Mouse (Mus musculus) lung, postnatal 0 days (tissue): ENCODE measurements at regions not wholly inside any gene's neighbourhood (a gene's known extent, or its start where the extent isn't known, plus 50 kb on each side); places are given as distances from the start of the nearest gene placed in this dataset.

Experiments used
- ATAC-seq: fragments of 200-750 bp; cut with Nextera tagmentation; 2 replicates; pipeline ENCODE4 v1.8.0; 2017; ENCODE audit warnings: moderate library complexity
- DNase-seq: peaks from one replicate; pipeline ENCODE4 v3.0.0-alpha.2; 2016; ENCODE audit warnings: low spot score
- H3K27ac ChIP-seq: fragments of 300-500 bp; sonication (generic); 2 replicates; pipeline ENCODE4 v1.5.1; 2014; ENCODE audit warnings: antibody characterized with exemption, mild to moderate bottlenecking, low read length, mixed read lengths
- H3K27me3 ChIP-seq: fragments of 300-500 bp; sonication (generic); replicated peaks from 2 replicates; pipeline ENCODE4 v1.6.1; 2014; ENCODE audit warnings: low read length, mixed read lengths; ENCODE audit not compliant: insufficient read depth
- H3K36me3 ChIP-seq: fragments of 300-500 bp; sonication (generic); 2 replicates; pipeline ENCODE4 v1.6.1; 2014; ENCODE audit warnings: low read length, mixed read lengths; ENCODE audit not compliant: insufficient read depth
- H3K4me1 ChIP-seq: fragments of 300-500 bp; sonication (generic); 2 replicates; pipeline ENCODE4 v1.6.1; 2014; ENCODE audit warnings: antibody characterized with exemption, low read depth, low read length, mixed read lengths; ENCODE audit not compliant: insufficient read depth
- H3K4me2 ChIP-seq: fragments of 300-500 bp; sonication (generic); replicated peaks from 2 replicates; pipeline ENCODE4 v1.6.1; 2014; ENCODE audit warnings: low read depth, mild to moderate bottlenecking, low read length, moderate library complexity, mixed read lengths
- H3K4me3 ChIP-seq: fragments of 300-500 bp; sonication (generic); 2 replicates; pipeline ENCODE4 v1.5.1; 2014; ENCODE audit warnings: low read depth, low read length
- H3K9ac ChIP-seq: fragments of 300-500 bp; sonication (generic); replicated peaks from 2 replicates; pipeline ENCODE4 v1.6.1; 2014; ENCODE audit warnings: low read depth, mild to moderate bottlenecking
- H3K9me3 ChIP-seq: fragments of 300-500 bp; sonication (generic); 2 replicates; pipeline ENCODE4 v1.6.1; 2016; ENCODE audit warnings: low read length, mixed read lengths
- CTCF ChIP-seq: IDR thresholded peaks from 2 replicates; pipeline ENCODE4 v1.5.1; 2016; ENCODE audit warnings: antibody characterized with exemption, mild to moderate bottlenecking
- EP300 ChIP-seq: IDR thresholded peaks from 2 replicates; pipeline ENCODE4 v1.6.1; 2016; ENCODE audit warnings: antibody characterized with exemption, mild to moderate bottlenecking, control low read depth
- WGBS: fragments of 180-500 bp; shearing (Covaris S2); extraction: QIAGEN DNeasy Blood & Tissue Kit; methylation state at CpG from one replicate; pipeline ENCODE4 v1.1.7; 2014; 5-methylcytosine and 5-hydroxymethylcytosine counted together

DNA sequence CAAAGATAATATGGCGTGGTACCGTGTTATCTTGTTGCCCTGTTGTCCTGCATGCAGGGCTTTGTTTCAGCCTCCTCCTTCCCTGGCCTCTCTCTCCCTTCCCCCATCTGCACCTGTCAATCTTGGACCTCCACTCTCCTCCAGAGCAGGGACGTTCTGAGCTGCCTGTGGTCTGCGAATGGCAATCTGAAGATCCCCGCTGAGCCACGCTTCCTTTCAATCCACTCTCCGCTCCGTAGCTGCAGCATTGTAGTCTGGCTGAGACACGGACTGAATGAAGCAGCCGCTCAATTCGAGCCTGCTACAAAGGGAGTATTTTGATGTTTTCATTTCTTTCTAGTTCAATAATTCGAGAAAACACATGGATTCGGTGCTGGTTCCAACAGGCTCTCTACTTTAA is 74.5 kb downstream of the Tpra1 start:
- WGBS, result 14% methylated on average over 13 of the region's 13 CpGs

GRCm38 (mm10) chr6:88976994-88977393 is 74.9 kb downstream of the Tpra1 start:
- Histone ChIP-seq H3K9ac (no peak overlapping the region), H3K9me3 (no peaks in the 10 kb centered on the region), H3K4me2 (no peak overlapping the region), H3K36me3 (no peaks in the 10 kb centered on the region), H3K27ac (no peak overlapping the region), H3K4me1 (no peaks in the 10 kb centered on the region), H3K27me3 (no peaks in the 10 kb centered on the region; the same call in 1 of the 2 replicates), H3K4me3 (no peak overlapping the region)
- no peak for ATAC-seq
- DNase-seq, result peak; percentile 9
- TF ChIP-seq CTCF, result no peak
- no peak for TF ChIP-seq EP300
- WGBS, result 2% methylated on average over 8 of the region's 8 CpGs

More for the DNA sequence above, 74.5 kb downstream of the Tpra1 start:
- no peaks in the 10 kb centered on the region for H3K36me3 ChIP-seq
- no peak overlapping the region for H3K9ac ChIP-seq
- TF ChIP-seq EP300, result no peak
- no peaks in the 10 kb centered on the region for H3K4me1 ChIP-seq
- no peak for ATAC-seq
- H3K27me3 ChIP-seq, result no peaks in the 10 kb centered on the region; the same call in 1 of the 2 replicates
- H3K4me2 ChIP-seq, result no peak overlapping the region
- no peaks in the 10 kb centered on the region for H3K9me3 ChIP-seq
- no peak overlapping the region for H3K4me3 ChIP-seq
- no peak overlapping the region for H3K27ac ChIP-seq
- DNase-seq, result no peak

- H3K27me3 ChIP-seq, result no peaks in the 10 kb centered on the region; the same call in 1 of the 2 replicates
- no peak overlapping the region for H3K4me3 ChIP-seq
- 46% methylated on average over 4 of the region's 4 CpGs for WGBS
- no peaks in the 10 kb centered on the region for H3K4me1 ChIP-seq
- no peak overlapping the region for H3K27ac ChIP-seq
- H3K9me3 ChIP-seq, result no peaks in the 10 kb centered on the region
- no peak for DNase-seq
- no peaks in the 10 kb centered on the region for H3K36me3 ChIP-seq
- no peak overlapping the region for H3K4me2 ChIP-seq
- no peak; the same call in 1 of the 2 replicates for ATAC-seq
- TF ChIP-seq EP300, result no peak
- TF ChIP-seq CTCF, result no peak
- no peak overlapping the region for H3K9ac ChIP-seq
Measured at GRCm38 (mm10) chr6:88978970-88979369, 76.9 kb downstream of the Tpra1 start.

- DNase-seq (peak; percentile 78), ATAC-seq (peak; percentile 78)
- TF ChIP-seq EP300, result no peak
- TF ChIP-seq CTCF, result peak; percentile 84
- H3K27me3 ChIP-seq, result no peaks in the 10 kb centered on the region; the same call in 1 of the 2 replicates
- whole genome bisulfite sequencing, result 7% methylated on average over 8 of the region's 8 CpGs
- no peak overlapping the region for H3K4me3 ChIP-seq
- H3K4me1 ChIP-seq, result no peaks in the 10 kb centered on the region
- H3K9me3 ChIP-seq, result no peaks in the 10 kb centered on the region
- no peak overlapping the region for H3K9ac ChIP-seq
- no peaks in the 10 kb centered on the region for H3K36me3 ChIP-seq
- no peak overlapping the region for H3K4me2 ChIP-seq
- H3K27ac ChIP-seq, result no peak overlapping the region
Measured at GRCm38 (mm10) chr6:88980112-88980511, 78.1 kb downstream of the Tpra1 start.

DNA sequence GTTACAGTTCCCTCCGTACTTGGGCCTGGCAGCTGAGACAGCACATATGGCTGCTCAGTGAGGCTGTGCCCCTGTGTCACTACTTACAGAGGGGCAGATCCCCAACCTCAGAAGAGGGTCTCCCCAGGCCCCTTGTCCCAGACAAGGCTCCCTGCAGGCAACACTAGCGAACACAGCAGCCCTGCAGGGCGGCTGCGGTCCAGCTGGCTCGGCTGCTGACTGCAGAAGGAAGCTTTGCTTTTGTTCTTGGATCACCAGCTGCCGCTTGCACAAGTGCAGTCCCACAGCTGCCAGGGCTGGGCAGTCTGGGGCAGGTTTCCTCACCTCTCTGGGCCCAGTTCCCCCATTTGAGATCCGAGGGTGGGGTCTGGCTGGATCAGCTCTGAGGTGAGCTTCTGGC is 79.5 kb downstream of the Tpra1 start:
- H3K9me3 ChIP-seq, result no peaks in the 10 kb centered on the region
- no peaks in the 10 kb centered on the region for H3K4me1 ChIP-seq
- no peak overlapping the region for H3K27ac ChIP-seq
- no peaks in the 10 kb centered on the region; the same call in 1 of the 2 replicates for H3K27me3 ChIP-seq
- no peak overlapping the region for H3K4me3 ChIP-seq
- DNase-seq, result no peak
- H3K36me3 ChIP-seq, result no peaks in the 10 kb centered on the region
- WGBS, result 31% methylated on average over 7 of the region's 7 CpGs
- no peak overlapping the region for H3K4me2 ChIP-seq
- ATAC-seq, result no peak
- TF ChIP-seq EP300 (no peak), CTCF (0 out of 2 replicates have a peak, but pooled peaks have one; percentile 9)
- H3K9ac ChIP-seq, result no peak overlapping the region

GRCm38 (mm10) chr6:88984170-88984569 is 82.1 kb downstream of the Tpra1 start:
- no peaks in the 10 kb centered on the region for H3K9me3 ChIP-seq
- no peak overlapping the region for H3K27ac ChIP-seq
- TF ChIP-seq CTCF (no peak), EP300 (no peak)
- H3K4me1 ChIP-seq, result no peaks in the 10 kb centered on the region
- DNase-seq (no peak), ATAC-seq (no peak)
- 64% methylated on average over 4 of the region's 4 CpGs for WGBS
- no peak overlapping the region for H3K9ac ChIP-seq
- no peaks in the 10 kb centered on the region for H3K36me3 ChIP-seq
- no peaks in the 10 kb centered on the region for H3K27me3 ChIP-seq
- no peak overlapping the region for H3K4me2 ChIP-seq
- no peak overlapping the region for H3K4me3 ChIP-seq

DNA sequence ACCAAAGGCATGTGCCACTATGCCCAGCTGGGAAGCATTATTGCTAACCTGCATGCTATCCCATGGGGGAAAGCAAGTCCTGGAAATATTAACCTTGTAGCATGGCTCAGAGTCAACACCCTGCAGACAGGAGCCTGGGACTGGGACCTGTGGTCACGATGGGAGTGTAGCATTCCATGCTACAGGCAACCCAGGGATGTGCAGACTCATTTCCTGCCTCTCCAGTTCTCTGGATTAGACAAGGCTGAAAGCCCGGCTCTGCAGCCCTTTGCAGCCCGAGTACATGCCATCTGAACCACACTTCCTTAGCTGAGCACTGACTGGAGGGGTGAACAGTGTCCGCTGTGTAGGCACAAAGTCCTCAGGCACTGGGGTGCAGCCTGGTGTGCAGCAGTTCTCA is 82.8 kb downstream of the Tpra1 start:
- no peak overlapping the region for H3K4me2 ChIP-seq
- no peak for DNase-seq
- H3K9me3 ChIP-seq, result no peaks in the 10 kb centered on the region
- no peak overlapping the region for H3K9ac ChIP-seq
- H3K36me3 ChIP-seq, result no peaks in the 10 kb centered on the region
- no peaks in the 10 kb centered on the region; the same call in 1 of the 2 replicates for H3K4me1 ChIP-seq
- H3K4me3 ChIP-seq, result no peak overlapping the region
- TF ChIP-seq EP300 (no peak), CTCF (no peak)
- H3K27ac ChIP-seq, result no peak overlapping the region
- ATAC-seq, result no peak
- H3K27me3 ChIP-seq, result no peaks in the 10 kb centered on the region
- WGBS, result 38% methylated on average over 4 of the region's 4 CpGs
